Mouse (Mus musculus) common myeloid progenitor, adult 5-6 weeks (primary cell): Measurements from ENCODE around the gene Bub1. TPM values are rescaled to one million over a fixed set of nuclear protein-coding genes. Genes with fewer than 3 reads are reported as not detected.

Experiments
- ATAC-seq: replicated peaks from 2 replicates; pipeline ENCODE4 v1.8.0; 2016; ENCODE audit warnings: low read depth, mild to moderate bottlenecking, moderate TSS enrichment, inconsistent platforms; ENCODE audit not compliant: poor library complexity, severe bottlenecking
- total RNA-seq: library from RNA; stranded (forward); fragments of 200-1000, 187-1606 nt; gene quantifications from 2 replicates; pipeline ENCODE4 v1.2.3, GENCODE M21; 2017

Bub1 gene
- 52.7 and 60.3 TPM in 2 replicates for total RNA-seq

- peak; percentile 98 for ATAC-seq
These were observed at the start of gene Bub1 for GRCm38 (mm10) chr2:127831401-127832102. Gene Bub1 (minus strand): TSS chr2:127831865.

- no peak for ATAC-seq
These were observed 49.4 kb upstream of the Bub1 start for GRCm38 (mm10) chr2:127881063-127881462.

- ATAC-seq: no peak
These were observed 32.7 kb upstream of the Bub1 start for GRCm38 (mm10) chr2:127864381-127864780.

DNA sequence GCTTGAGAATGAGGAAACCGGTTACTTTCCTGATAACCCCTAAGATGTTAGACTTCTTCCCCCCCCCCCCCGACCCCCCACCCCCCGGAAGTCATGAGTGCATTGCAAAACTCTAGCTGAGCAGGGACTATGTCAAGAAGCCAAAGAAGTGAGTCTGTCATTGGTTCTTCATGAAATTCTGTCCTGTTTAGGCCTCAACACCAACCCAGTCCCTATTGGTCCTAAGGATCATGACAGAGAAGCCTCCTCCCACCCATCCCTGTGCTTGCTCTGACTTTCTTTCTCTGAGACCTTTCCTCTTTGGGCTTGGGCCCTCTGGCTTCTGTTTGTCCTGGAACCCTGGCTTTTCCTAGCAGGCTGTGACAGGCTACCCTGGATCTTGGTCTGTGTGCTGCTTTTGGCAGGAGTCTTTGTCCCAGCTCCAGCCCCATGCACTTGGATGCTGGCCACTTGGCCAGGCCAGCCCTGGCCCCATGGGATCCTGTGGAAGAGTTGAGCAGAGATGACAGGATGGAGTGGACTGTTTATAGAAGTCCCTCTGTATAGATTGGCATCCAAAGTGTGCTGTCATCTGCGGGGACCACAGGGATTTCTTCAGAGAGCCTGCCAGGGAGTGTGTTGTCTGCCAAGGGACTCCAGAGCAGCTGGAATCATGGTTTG, 22.8 kb upstream of the Bub1 start:
- ATAC-seq: peak; percentile 36; the same call in 1 of the 2 replicates

GRCm38 (mm10) chr2:127850371-127850770, 18.7 kb upstream of the Bub1 start:
- no peak for ATAC-seq

DNA sequence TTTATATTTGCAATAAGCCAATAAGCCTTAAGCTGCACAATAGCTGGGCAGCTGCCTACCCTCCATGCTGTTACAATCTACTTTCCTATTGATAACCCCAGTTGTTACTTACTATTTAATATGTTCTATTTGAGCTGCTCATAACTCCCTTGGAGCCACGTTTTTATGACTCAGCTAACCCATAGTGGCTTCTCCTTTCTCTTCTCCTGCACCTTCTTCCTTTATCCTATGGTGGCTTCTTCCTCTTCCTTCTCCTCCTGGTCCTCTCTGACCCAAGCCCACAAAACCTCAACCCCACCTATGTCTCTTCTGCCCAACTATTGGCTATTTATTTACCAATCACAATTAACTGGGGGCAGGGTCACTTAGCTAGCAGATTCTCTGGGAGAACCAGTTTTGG, 14.9 kb upstream of the Bub1 start:
- peak; percentile 46 for ATAC-seq

GRCm38 (mm10) chr2:127846008-127846407, 14.3 kb upstream of the Bub1 start:
- ATAC-seq: no peak

DNA sequence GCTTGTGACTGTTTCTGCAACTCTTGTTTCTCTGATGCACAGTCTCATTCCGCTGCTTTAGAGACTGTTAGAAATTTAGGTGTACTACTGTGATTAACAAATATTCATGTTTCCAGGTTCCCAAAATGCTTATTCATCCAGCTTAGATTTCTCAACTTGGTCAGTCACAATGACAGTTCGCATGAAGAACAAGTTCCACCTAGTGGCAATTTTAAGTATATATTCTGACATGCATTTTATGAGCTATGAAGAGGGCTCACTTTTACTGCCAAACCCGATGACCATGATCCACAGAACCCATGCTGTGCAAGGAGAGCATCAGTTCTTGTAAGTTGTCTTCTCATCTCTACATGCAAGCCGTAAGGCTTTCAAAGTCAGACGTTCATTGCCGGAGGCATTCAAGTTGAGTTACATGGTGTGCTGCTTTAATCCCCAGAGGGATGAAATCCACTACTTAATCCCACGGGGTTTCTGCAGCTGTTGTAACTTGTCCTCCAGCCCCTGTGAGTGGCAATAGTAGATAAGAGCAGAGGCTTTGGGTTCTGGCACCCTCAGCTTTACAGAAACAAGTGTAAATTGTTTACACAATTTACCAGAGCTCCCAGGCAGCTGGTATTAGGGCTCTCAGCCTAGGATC, 13.8 kb upstream of the Bub1 start:
- ATAC-seq: peak; percentile 76

- no peak for ATAC-seq
These were observed 10.8 kb upstream of the Bub1 start for GRCm38 (mm10) chr2:127842421-127842820.

GRCm38 (mm10) chr2:127841402-127841801, 9.7 kb upstream of the Bub1 start:
- ATAC-seq: no peak

DNA sequence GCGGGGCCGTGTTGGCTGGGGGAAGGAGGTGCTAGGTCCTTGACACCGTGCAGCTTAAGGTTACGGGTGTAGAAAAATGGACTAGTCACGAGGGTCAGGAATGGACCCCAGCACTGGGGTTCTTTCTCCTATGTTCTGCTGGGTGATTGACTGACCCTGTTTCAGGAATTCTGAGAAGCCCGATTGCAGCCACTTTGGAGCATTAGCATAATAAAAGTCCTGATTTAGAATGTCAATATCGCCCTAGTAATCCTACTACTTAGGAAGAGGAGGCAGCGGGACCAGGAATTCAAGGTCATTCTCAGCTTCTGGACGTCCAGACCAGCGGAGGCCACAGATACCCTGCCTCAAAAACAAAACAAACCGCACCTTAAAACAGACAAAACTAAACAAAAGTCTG, 7.8 kb upstream of the Bub1 start:
- ATAC-seq: no peak

- no peak for ATAC-seq
These were observed 6.9 kb upstream of the Bub1 start, which contains the start of gene Acoxl for GRCm38 (mm10) chr2:127838576-127838975. Gene Acoxl (plus strand): TSS chr2:127838876.

DNA sequence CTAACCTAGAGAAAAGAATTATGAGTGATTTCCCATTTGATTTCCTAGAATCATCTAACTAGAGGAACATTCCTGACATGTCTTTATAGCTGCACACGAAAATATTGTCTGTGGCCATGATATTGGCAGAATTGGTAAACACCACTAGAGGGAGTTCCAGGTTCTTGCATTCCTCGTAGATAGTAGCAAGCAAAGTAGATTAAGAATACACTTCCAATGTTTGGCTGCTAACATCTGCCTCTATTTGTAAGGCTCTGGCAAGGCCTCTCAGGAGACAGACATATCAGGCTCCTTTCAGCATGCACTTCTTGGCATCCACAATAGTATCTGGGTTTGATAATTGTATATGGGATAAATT, 1.1 kb upstream of the Bub1 start:
- ATAC-seq: peak; percentile 64

DNA sequence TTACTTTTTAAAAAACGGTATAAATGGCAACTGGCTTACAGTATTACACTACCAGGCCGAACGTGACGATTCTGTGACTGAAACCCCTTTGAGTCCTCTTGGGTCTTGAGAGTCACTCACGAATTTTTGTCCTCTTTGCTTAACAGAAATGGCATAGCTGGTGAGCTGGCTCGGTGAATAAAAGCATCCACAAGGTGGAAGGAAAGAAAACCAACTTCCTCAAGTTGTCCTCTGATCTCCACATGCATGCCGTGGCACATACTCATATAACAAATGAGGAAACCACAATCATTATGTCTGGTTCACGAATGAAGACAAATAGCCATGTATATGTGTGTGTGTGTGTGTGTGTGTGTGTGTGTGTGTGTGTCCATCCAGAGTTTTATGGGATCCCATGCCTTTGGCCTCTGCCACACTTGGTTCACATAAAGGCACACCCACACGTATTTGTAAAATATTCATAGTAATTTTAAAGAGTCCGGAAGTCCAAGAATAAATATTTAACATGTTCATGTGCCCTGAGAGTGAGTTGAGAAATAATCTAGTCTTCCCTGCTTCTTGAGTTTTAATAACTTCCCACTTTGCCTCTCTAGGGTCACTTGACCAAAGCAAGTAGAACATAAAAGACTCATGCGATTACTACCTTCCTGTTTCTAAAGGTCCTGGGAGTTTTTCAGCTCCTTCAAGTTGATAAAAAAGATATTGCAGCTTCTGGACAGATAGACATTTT, 603 bp upstream of the Bub1 start:
- ATAC-seq: peak; percentile 34

DNA sequence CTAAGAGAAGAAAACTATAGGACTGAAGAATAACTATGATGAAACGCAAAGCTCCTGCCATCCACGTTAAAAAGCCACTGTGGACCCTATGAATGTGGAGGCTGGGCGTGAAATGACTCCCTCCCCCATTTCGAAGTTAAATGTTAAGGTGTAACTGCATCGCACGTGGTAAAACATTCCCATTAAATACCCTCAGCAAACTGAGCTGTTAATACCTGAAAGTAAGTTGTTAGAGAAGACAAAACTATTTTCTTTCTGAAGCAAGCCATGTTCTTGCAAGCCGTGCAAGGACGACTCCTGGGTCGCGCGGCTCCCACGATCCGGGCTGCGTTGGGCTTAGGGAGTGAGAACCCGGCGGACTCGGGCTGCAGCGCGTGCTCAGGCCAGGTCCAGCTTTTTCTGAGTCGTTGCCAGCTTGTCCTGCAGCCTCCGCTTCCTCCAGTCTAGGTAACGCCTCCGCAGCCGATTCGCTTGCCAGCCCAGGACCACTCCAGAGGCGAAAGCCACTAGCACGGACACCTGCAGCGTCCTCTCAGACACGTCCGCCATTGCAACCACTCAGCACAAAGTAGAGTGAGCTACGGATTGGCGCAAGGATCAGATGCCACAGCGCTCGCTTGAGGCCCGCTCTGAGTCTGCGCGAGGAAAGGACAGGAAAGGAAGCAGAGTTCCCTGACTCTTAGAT, 39.6 kb downstream of the Bub1 start, which contains the start of gene Mtln:
Mtln (minus strand) TSS at position 570 of the 685 bp plus-strand sequence.
- peak; percentile 97 for ATAC-seq

DNA sequence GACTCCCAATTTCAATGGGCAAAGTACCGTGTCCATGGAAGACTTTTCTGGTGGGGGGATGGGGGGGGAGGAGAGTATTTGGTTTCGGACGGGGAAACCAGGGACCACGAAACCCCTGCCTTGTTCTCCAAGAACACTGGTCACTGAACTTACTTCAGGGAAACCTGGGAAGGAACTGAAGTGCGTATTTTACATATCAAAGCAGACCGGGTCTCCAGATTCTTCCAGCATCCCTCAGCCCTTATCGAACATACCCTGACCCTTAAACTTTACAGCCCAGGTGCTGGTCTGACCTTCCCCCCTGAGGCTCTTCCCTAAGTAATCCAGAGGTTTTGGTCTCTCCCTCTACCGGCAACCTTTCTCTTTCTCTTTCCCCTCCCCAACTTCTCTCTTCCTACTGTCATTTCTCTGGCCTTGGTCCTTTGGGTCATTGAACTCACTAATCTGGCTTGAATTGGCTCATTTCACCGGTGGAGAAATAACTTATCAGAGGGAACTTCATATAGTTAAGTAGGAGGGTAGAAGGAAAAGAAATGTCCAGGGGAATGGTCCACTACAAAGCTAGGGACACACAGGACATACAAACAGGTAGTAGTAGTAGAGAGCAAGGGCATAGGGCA, 41.9 kb downstream of the Bub1 start:
- ATAC-seq: no peak

- no peak for ATAC-seq
These were observed 42.5 kb downstream of the Bub1 start for GRCm38 (mm10) chr2:127789138-127789537.

- peak; percentile 78 for ATAC-seq
These were observed 43.1 kb downstream of the Bub1 start, which contains the start of gene Nphp1 for GRCm38 (mm10) chr2:127788440-127789116. Gene Nphp1 (minus strand): TSS chr2:127788897.

- no peak for ATAC-seq
These were observed 44.4 kb downstream of the Bub1 start for GRCm38 (mm10) chr2:127787226-127787625.
